Mouse (Mus musculus): ENCODE measurements around the gene Med29. TPM values are rescaled to one million over a fixed set of nuclear protein-coding genes. Genes with fewer than 3 reads are reported as not detected.

Med29 gene
- polyA plus RNA-seq (2012; fragmentation: generic; extraction: Trizol), result 55.6 TPM
- long read RNA-seq, experiment 1, transcript Med29-201 (4 exons, 1,281 nt), result major isoform, 48 of 50 reads
- long read RNA-seq, experiment 1, partial matches to known transcripts, result 1 of 50 reads
- long read RNA-seq, experiment 1, other reads (novel, unspliced or antisense), result 1 of 50 reads
- long read RNA-seq, experiment 2, transcript Med29-201 (4 exons, 1,281 nt), result major isoform, 34 of 35 reads
- long read RNA-seq, experiment 2, partial matches to known transcripts, result 0 of 35 reads
- long read RNA-seq, experiment 2, other reads (novel, unspliced or antisense), result 1 of 35 reads

DNA sequence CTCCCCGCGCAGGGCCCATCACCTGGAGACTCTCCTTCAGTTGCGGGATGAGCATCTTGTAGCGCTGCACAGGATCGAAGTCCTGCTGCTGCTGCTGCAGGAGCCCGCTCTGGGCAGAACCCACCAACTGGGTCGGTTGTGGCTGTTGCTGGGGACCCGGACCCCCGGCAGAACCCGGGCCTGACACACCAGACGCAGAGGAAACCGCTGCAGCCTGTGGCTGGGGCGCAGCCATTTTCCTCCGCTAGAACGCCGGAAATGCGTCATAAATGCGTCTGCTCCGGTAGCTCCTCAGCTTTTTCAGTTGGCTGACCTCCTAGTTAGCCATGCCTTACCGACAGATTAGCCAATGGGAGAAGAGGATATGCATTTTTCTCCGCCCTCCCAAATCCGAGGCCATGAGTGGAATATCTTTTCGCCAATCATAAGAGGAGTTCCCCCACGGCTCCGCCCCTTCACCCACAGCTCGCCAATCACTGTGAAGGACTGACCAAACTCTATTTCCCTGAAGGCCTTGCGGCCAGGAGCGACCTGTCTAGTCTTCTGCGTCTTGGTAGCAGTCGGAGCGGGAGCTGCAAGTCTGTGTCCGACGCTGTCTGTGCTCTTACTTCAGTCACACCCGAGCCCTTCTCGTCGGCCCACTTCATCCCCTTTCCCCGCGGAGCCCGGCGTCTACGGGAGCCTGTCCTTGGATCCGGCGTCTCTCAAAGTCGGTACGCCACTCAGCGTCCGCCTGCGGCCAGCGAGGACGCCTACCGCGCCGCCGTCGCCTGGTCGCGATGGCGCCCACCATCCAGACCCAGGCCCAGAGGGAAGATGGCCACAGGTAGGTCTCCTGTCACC lies at the start of gene Med29, which contains the start of gene Paf1:
Med29 (minus strand) TSS at position 280 of the 843 bp plus-strand sequence.
Paf1 (plus strand) TSS at position 523 of the 843 bp plus-strand sequence.
- no peak for TF ChIP-seq MYOG (IDR thresholded peaks at IDR 0.05; ENCODE audit: control insufficient read depth, extremely low read depth, insufficient read length)
- no peak for TF ChIP-seq CEBPB (IDR thresholded peaks at IDR 0.05; ENCODE audit: low read depth)
- no peak for TF ChIP-seq CTCF (IDR thresholded peaks at IDR 0.05; ENCODE audit: control insufficient read depth, insufficient read depth, insufficient read length)
- TF ChIP-seq MAX (IDR thresholded peaks at IDR 0.05), result no peak
- TF ChIP-seq FOSL1 (IDR thresholded peaks at IDR 0.05; ENCODE audit: insufficient read depth, low read length, poor library complexity, severe bottlenecking), result no peak
- TF ChIP-seq USF1 (IDR thresholded peaks at IDR 0.05; ENCODE audit: low read depth), result no peak
- TF ChIP-seq MYOD1 (IDR thresholded peaks at IDR 0.05; ENCODE audit: control insufficient read depth, insufficient read length, low read depth), result no peak
- H3ac ChIP-seq (ENCODE audit: control insufficient read depth, insufficient read length, low read depth), result peak within 1 kb of the TSS; percentile 94
- H3K27me3 ChIP-seq (ENCODE audit: control insufficient read depth, insufficient read depth, insufficient read length), result no peaks in the 10 kb centered on the region
- peaks cover 24% of the 10 kb centered on the region for H3K79me3 ChIP-seq (ENCODE audit: low read depth)
- H3K36me3 ChIP-seq (ENCODE audit: control insufficient read depth, insufficient read depth), result peaks cover 41% of the 10 kb centered on the region
- peak within 1 kb of the TSS; percentile 79 for H3K4me3 ChIP-seq (ENCODE audit: insufficient read depth, poor library complexity, severe bottlenecking)
- H3K79me2 ChIP-seq (ENCODE audit: control insufficient read depth, insufficient read depth), result peaks cover 40% of the 10 kb centered on the region

GRCm38 (mm10) chr7:28441776-28442485 lies 49.4 kb upstream of the Med29 start:
- no peak overlapping the region for H3K4me3 ChIP-seq (ENCODE audit: insufficient read depth, poor library complexity, severe bottlenecking)
- H3K79me3 ChIP-seq (ENCODE audit: low read depth), result no peaks in the 10 kb centered on the region
- no peaks in the 10 kb centered on the region for H3K36me3 ChIP-seq (ENCODE audit: control insufficient read depth, insufficient read depth)
- TF ChIP-seq CEBPB (IDR thresholded peaks at IDR 0.05; ENCODE audit: low read depth), result no peak
- no peak for TF ChIP-seq MYOG (IDR thresholded peaks at IDR 0.05; ENCODE audit: control insufficient read depth, extremely low read depth, insufficient read length)
- TF ChIP-seq MYOD1 (IDR thresholded peaks at IDR 0.05; ENCODE audit: control insufficient read depth, insufficient read length, low read depth), result no peak
- no peak for TF ChIP-seq CTCF (IDR thresholded peaks at IDR 0.05; ENCODE audit: control insufficient read depth, insufficient read depth, insufficient read length)
- no peak for TF ChIP-seq MAX (IDR thresholded peaks at IDR 0.05)
- no peak for TF ChIP-seq FOSL1 (IDR thresholded peaks at IDR 0.05; ENCODE audit: insufficient read depth, low read length, poor library complexity, severe bottlenecking)
- no peak for TF ChIP-seq USF1 (IDR thresholded peaks at IDR 0.05; ENCODE audit: low read depth)
- no peaks in the 10 kb centered on the region for H3K79me2 ChIP-seq (ENCODE audit: control insufficient read depth, insufficient read depth)
- peaks cover 24% of the 10 kb centered on the region for H3K27me3 ChIP-seq (ENCODE audit: control insufficient read depth, insufficient read depth, insufficient read length)
- no peak overlapping the region for H3ac ChIP-seq (ENCODE audit: control insufficient read depth, insufficient read length, low read depth)

GRCm38 (mm10) chr7:28440739-28441138 lies 48.2 kb upstream of the Med29 start:
- Histone ChIP-seq H3K79me3 (ENCODE audit: low read depth) (no peaks in the 10 kb centered on the region), H3ac (ENCODE audit: control insufficient read depth, insufficient read length, low read depth) (no peak overlapping the region), H3K4me3 (ENCODE audit: insufficient read depth, poor library complexity, severe bottlenecking) (no peak overlapping the region), H3K79me2 (ENCODE audit: control insufficient read depth, insufficient read depth) (peaks cover 1% of the 10 kb centered on the region), H3K36me3 (ENCODE audit: control insufficient read depth, insufficient read depth) (no peaks in the 10 kb centered on the region), H3K27me3 (ENCODE audit: control insufficient read depth, insufficient read depth, insufficient read length) (peaks cover 20% of the 10 kb centered on the region)
- TF ChIP-seq MYOG (IDR thresholded peaks at IDR 0.05; ENCODE audit: control insufficient read depth, extremely low read depth, insufficient read length) (no peak), CEBPB (IDR thresholded peaks at IDR 0.05; ENCODE audit: low read depth) (no peak), CTCF (IDR thresholded peaks at IDR 0.05; ENCODE audit: control insufficient read depth, insufficient read depth, insufficient read length) (no peak), MYOD1 (IDR thresholded peaks at IDR 0.05; ENCODE audit: control insufficient read depth, insufficient read length, low read depth) (no peak), MAX (IDR thresholded peaks at IDR 0.05) (no peak), FOSL1 (IDR thresholded peaks at IDR 0.05; ENCODE audit: insufficient read depth, low read length, poor library complexity, severe bottlenecking) (no peak), USF1 (IDR thresholded peaks at IDR 0.05; ENCODE audit: low read depth) (no peak)

- Histone ChIP-seq H3K36me3 (ENCODE audit: control insufficient read depth, insufficient read depth) (no peaks in the 10 kb centered on the region), H3K79me2 (ENCODE audit: control insufficient read depth, insufficient read depth) (peaks cover 21% of the 10 kb centered on the region), H3K27me3 (ENCODE audit: control insufficient read depth, insufficient read depth, insufficient read length) (peaks cover 4% of the 10 kb centered on the region), H3ac (ENCODE audit: control insufficient read depth, insufficient read length, low read depth) (no peak overlapping the region), H3K4me3 (ENCODE audit: insufficient read depth, poor library complexity, severe bottlenecking) (no peak overlapping the region), H3K79me3 (ENCODE audit: low read depth) (peaks cover 11% of the 10 kb centered on the region)
- TF ChIP-seq USF1 (IDR thresholded peaks at IDR 0.05; ENCODE audit: low read depth) (no peak), CEBPB (IDR thresholded peaks at IDR 0.05; ENCODE audit: low read depth) (no peak), CTCF (IDR thresholded peaks at IDR 0.05; ENCODE audit: control insufficient read depth, insufficient read depth, insufficient read length) (no peak), FOSL1 (IDR thresholded peaks at IDR 0.05; ENCODE audit: insufficient read depth, low read length, poor library complexity, severe bottlenecking) (no peak), MYOG (IDR thresholded peaks at IDR 0.05; ENCODE audit: control insufficient read depth, extremely low read depth, insufficient read length) (no peak), MYOD1 (IDR thresholded peaks at IDR 0.05; ENCODE audit: control insufficient read depth, insufficient read length, low read depth) (no peak), MAX (IDR thresholded peaks at IDR 0.05) (no peak)
Observed at GRCm38 (mm10) chr7:28438771-28439170, 46.3 kb upstream of the Med29 start.

DNA sequence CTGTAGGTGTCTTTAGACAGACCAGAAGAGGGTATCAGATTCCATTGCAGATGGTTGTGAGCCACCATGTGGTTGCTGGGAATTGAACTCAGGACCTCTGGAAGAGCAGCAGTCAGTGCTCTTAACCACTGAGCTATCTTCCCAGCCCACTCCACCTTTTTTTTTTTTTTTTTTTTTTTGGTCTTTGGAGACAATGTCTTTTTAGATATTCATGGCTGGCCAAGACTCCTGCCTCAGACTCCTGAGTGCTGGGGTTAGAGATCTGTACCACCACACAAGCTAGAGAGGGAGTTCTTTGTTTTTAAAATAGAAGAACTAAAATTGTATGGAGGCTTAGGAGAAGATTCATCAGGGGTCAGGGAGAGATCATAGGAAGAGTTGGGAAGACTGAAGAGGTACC lies 45.5 kb upstream of the Med29 start:
- no peak for TF ChIP-seq MYOG (IDR thresholded peaks at IDR 0.05; ENCODE audit: control insufficient read depth, extremely low read depth, insufficient read length)
- no peak for TF ChIP-seq MAX (IDR thresholded peaks at IDR 0.05)
- no peak for TF ChIP-seq CTCF (IDR thresholded peaks at IDR 0.05; ENCODE audit: control insufficient read depth, insufficient read depth, insufficient read length)
- TF ChIP-seq CEBPB (IDR thresholded peaks at IDR 0.05; ENCODE audit: low read depth), result no peak

More for the DNA sequence above, 45.5 kb upstream of the Med29 start:
- Histone ChIP-seq H3ac (ENCODE audit: control insufficient read depth, insufficient read length, low read depth) (no peak overlapping the region), H3K27me3 (ENCODE audit: control insufficient read depth, insufficient read depth, insufficient read length) (peaks cover 4% of the 10 kb centered on the region), H3K36me3 (ENCODE audit: control insufficient read depth, insufficient read depth) (no peaks in the 10 kb centered on the region), H3K4me3 (ENCODE audit: insufficient read depth, poor library complexity, severe bottlenecking) (no peak overlapping the region), H3K79me3 (ENCODE audit: low read depth) (peaks cover 13% of the 10 kb centered on the region), H3K79me2 (ENCODE audit: control insufficient read depth, insufficient read depth) (peaks cover 29% of the 10 kb centered on the region)

Data from C2C12 (cell line).